Mouse (Mus musculus) c-Kit-positive CD71-positive TER-119-negative erythroid progenitor cells, embryonic 14.5 days (primary cell): ENCODE data around the gene P2ry14.
"Not testable (repeated sequence)": the region's sequence is repeated elsewhere in the genome, so short reads cannot be mapped to it uniquely, and the experiment has no call there.

Source experiments
- DNase-seq: peaks from one replicate; pipeline ENCODE4 v3.0.0-alpha.2; 2013; ENCODE audit warnings: low read depth

Gene P2ry14

DNA sequence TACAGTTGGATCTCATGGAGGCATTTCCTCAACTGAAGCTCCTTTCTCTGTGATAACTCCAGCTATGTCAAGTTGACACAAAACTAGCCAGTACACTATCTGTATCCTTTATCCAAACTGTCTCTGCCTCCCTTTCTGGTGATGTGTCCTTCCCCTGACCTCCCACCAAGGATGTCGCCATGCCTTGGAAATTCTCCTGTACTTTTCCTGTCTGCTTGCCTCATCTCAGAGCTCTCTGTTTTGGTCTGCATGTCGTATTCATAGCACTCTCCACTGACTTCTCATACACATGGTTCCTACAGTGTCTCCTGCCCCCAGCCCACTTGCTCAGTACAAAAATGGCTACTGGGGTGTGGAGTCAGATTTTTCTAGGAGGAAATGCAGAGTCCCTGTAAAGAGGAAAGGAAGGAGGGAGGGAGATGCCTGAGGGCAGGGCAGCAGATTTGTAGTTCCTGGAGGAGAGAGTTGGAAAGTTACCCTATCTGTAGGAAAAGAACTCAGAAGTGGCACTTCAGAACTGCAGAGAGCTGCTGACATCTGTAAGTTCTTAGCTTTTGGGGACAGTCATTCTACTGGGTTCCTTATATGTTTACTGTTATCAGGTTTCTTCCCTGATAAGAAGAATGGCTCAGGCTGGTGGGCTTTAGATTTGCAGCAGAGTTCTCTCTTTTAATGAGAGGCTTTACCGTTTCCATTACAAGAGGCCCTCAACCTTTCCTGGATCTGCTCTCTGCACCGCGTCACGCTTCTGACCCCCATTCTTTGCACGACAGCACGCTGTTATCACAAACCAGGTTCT lies 11.7 kb downstream of the P2ry14 start:
- no peak for DNase-seq

DNA sequence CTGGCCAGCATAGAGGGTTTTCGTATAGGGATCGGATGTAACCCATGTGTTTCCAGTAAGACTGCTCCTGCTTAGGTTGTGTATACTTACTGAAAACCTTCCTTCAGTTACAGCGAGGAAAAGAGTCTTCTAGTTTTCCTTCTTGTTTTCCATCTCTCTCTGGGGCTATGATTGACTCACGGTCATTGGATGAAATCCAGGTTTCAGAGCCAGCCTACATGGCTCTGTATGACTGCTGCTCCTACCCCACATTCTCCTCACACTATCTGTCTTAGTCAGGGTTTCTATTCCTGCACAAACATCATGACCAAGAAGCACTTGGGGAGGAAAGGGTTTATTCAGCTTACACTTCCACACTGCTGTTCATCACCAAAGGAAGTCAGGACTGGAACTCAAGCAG lies 12.5 kb downstream of the P2ry14 start:
- DNase-seq: not testable (repeated sequence)

DNA sequence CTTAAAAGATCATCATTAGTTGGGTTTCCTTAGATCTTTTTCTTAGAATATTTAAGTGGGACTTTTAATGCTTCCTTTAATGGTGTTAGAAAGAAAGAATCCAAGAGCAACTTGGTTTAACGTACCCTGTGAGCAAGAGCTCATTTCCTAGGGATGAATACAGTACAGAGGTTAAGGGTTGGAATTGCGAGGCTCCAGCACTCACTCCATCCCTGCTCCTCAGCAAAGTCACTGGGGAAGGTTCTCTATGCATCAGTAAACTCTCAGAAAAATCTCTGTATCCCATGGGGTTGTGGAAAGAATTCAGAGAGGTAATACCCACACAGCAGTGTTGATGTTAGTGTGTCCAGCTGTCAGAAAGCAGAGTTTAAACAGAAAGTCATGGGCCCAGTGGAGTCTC lies 13.3 kb downstream of the P2ry14 start:
- DNase-seq: no peak

DNA sequence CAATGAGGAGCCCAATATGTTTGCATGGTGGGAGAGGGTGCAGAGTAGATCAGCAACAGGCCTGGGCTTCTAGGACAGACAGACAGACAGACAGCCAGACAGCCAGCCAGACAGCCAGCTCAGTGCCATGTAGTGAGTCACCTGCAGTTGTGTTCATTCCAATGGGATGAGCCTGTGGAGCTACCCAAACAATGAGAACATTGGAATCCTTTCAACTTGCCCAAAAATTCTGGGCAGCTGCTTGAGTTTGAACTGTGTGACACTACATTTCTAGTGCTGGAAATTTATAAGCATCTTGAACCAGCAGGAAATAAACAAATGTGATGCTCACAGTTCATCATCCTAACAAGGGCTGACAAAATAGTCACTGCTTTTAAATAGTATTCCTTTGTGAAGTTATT lies 13.8 kb downstream of the P2ry14 start:
- no peak for DNase-seq

DNA sequence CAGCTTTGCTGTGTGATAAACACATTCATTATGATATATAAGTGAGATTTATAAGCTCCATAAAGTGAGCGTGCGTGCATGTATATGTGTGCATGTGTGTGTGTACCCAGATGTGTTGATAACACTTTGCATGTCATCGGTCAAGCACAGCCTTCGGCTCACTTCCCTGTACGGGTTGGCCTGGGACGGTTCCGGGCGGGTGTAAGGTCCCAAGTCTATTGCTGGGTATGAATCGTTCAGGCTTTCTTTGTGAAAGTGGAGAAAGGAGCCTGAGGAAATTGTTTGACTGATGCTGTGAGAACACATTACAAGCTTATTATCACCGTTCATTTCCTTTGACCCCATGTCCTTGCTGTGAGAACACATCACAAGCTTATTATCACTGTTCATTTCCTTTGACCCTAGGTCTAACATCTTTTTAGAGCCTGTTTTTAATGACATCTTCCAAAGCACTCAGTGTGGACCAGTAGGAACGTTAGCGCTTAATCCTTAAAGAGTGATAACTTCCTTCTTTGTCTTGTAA lies 14.4 kb downstream of the P2ry14 start:
- DNase-seq: no peak

DNA sequence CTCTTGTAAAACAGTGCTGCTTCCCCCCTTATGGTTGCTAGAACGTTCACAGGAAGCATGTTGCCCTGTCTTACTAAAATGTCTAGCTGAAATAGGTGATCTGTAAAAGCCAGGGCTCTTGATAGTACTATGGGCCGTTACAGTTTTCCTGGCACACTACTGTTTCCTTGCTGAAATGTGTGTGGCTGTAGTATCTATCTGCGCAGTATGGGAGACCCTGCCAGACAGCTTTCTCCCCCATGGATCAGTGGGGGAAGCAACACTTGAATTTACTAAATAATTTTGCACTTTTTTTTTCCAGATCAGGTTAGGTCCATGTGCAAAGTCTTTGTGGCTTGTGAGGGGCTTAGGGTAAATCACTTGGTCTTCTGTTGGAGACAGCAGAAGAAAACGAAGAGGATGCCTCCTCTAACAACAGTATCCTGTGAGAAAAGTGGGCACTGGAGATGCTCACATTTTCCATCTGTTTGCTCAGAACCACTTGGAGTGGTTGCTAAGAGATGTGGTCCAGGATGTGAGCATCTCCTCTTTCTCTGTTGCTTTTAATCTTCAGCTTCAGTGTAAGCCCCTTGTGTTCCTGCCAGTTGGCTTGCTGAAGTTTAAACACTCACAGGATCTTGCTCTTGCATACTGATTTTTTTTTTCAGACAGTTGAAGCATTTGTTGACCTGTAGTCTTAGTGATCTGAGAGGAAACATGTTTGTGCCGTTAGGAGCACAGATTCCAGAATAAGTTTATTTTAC lies 17.3 kb downstream of the P2ry14 start:
- DNase-seq: no peak

DNA sequence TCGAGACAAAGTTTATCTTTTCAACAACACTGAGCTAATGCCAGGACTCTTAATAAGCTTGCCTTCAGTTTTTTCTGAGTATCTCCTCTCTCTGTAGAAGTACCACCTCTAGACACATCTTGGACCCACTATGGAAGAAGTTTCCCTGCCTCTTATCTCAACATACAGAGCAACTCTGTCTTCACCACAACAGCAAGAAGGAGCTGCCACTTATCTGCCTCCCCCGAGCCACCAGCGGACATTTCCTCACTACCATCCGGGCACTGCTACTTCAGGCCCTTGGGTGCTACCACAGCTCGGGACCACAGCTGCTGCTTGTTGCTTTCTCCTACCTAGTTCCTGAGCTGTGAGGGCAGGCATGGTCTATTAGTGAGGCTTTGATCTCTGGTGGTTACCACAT lies 20.2 kb downstream of the P2ry14 start:
- DNase-seq: no peak

DNA sequence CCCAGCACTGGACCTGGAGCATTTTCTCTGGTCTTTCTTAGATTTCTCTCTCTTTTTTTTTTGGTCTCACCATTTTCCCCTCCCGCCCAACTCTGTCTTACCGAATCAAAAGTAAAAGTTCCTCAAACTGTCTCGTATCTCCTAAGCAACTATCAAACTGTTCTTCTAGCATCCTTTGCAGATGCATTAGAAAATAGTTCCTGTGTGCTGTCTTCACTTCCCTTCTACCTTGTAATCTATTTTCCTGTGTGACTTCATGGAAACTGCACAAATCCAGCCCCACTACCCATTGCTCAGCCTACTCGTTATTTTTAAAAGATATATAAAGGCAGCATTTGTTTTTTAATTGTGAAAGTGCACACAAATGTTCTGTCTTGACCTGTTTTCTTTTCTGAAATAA lies 21.5 kb downstream of the P2ry14 start:
- DNase-seq: no peak

DNA sequence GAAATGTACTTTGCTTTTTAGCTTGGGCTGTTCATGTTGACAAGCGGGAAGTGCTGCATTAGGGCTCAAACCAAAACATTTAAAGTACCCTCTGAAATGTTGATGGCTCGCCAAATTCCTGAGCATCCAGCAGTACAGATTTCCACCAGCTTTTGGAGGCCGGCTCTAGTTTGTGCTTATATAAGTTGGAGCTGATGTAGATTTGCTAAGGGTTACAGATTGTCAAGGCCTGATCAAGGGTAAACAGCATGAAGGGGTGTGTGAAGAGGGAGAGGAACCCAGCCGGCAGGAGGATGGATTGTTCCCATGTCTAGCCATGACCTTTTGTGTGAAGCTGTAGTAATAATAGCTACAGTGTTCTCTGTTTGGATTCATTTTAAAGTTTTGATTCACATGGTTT lies 22.3 kb downstream of the P2ry14 start:
- no peak for DNase-seq

DNA sequence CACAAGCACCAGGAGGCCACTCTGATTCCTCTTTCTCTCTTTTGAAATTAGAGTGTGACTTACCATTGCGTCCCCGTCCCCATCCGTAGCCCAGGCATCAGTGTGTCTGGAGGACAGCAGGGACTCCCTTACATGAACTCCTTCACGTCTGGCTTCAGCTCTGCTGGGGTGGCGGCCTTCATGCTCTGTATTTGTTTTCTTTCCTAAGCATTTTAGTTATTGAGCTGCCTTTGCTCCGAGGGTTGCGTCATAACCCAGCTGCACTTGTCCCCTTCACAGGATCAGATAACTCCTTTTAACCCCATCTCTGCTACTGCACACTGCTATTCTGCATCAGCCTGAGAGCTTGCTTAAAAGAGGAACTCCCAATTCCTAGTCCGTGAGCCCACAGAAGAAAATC lies 23.0 kb downstream of the P2ry14 start:
- DNase-seq: no peak

DNA sequence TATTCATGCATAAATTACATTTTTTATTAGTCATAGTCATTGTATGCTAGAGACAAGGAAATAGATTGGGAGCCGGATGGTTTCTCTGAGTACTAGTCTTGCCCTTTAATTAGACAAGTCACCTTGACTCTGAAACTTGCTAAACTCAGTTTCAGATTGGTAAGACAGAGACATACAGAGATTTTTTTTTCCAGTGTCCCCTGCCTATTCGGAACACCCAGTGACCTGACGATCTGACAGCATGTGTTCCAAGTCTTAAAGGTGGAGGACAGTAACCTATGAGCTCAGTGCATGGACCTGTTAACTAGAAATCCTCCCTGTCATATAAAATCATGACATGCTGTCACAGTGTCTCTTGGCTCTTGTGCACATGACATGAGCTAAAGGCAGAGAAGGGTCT lies 23.9 kb downstream of the P2ry14 start:
- DNase-seq: no peak

DNA sequence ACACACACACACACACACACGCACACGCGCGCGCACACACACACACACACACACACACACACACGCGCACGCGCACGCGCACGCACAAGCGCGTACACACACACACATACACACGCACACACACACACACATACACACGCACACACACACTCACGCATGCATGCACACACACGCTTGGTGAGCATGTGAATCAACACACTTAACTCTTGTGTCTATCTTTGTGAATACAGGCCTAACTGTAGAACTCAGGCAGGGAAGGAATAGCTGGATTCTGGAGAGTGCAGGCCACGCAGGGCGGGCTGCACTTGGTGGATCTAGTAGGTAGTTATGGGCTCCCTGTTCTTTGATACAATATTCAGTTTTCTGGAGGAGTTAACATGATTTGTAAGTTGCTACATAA lies 24.7 kb downstream of the P2ry14 start:
- DNase-seq: no peak

DNA sequence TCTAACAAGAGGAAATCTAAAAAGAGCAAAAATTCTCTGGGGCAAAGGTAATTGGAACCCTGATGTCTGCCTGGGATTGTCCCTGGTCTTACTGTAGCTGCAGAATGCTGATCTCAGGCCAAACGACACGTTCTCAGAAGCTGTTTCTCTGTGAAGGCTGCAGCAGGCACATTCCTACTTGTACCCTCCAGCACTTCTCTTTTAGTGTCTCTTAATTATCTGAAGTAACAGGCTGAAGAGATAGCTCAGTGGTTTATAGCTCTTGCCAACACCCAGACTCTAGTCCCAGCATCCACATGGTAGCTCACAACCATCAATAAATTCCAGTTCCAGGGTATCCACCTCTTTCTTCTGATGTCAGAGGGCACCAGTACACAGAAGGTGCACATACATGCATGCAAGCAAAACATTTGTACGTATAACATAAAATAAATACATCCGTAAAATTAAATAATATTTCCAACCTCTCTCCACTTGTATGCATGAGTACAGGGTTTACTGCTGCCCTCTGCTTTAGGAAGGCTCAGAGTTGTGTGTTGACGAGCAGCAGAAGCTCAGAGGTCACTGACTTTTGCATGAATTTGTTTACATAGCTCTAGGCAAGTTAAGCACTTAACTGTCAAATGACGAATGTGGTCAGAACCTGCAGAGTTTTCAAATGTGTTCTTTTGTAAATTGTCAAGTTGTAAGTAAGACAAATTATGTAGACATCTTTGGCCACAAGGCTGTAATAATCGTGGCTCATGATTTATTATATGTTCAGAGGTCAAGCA lies 27.4 kb downstream of the P2ry14 start:
- no peak for DNase-seq

DNA sequence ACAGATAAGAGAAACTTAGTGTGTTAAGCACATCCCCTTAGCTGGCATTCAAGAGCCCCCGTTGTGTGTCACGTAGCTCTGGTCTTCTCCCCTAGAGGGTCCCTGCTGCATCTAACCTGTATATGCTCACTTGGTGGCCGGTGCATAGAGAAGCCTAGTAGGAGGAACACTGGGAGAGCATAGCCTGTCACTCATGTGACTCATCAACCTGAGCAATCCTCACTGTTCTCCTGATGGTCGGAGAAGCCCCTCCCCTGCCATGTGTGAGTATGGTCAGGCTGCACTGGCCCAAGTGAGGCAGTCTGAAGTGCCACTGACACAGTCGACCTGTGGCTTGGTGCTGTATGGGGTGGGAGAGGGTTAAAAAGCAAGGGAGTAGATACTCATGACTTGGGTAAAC lies 28.4 kb downstream of the P2ry14 start:
- DNase-seq: no peak

DNA sequence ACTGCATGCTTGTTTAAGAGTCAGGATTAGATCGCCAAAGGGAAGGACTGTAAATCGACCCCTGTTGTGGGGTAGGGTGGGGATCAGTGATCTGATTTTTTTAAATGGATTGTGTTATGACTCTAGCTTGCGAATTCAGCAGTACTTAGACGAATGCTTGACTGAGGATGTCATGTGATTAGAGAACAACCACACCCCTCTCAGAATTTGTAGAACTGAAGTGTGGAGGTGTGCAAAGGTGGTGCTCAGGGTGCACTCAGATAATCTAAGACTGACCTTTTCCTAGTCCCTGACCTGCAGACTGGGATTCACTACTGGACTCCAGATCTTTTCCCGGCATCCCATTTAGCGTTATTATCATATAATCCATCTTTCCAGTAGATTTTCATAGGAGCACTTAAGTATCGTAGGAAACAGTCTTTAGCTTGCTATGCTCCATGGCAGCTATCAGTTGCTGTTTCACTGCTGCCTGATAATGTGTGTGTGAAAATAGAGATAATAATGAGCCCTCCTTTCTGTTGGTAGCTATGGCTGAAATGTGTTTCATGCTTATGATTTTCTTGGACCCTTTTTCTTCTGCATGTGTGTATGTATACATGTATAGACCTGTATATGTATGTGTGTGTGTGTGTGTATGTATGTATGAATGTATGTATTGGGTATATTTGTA lies 31.5 kb downstream of the P2ry14 start:
- DNase-seq: no peak

DNA sequence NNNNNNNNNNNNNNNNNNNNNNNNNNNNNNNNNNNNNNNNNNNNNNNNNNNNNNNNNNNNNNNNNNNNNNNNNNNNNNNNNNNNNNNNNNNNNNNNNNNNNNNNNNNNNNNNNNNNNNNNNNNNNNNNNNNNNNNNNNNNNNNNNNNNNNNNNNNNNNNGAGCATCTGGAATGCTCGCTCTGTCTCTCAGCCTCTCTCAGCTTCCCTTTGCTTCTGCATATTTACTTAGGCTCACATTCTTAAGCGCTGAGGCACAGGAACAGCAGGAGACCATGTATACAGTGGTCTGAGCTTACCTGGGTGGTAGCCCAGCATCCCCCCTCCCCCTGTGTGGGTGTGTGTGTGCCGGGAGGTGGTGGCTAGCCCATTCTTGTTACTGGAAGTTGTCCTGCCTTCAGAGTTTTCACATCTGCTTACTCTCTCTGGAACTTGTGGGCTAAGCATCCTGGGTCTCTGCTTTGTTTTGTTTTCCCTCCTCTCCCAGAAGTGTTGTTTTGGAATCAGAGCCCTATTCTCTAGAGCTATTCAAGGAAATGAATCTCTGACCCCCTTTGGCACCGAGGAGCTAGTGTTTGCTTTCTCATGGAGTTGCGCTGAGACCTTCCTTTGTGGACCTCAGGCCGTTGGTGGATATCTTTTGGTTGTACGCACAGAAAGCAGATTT lies 32.2 kb downstream of the P2ry14 start:
- DNase-seq: no peak

DNA sequence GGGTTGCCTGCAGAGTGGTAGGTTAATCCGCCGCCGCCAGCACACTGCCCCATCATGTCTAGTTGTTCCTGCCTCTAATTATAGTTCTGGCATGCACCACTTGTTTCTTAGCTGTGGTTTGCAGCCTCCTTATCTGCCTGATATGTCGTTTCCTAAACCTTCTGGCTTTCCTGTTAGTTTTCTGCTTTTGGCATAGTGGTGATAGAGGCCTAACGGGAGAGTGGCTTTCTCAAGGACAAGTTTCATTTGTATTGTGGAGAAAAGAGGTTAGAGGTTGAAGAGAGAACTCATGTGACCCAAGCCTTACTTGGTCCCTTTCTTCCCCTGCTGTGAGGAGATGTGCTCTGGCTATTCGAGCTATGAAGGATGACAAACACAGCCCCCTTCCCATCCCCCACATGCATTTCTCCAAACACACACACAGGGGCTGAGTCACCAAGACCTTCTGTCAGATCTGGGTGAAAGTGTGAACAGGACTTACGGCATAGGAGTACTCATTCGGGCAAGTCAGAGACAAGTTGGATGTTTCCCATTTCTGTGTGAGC lies 39.4 kb downstream of the P2ry14 start:
- no peak for DNase-seq

DNA sequence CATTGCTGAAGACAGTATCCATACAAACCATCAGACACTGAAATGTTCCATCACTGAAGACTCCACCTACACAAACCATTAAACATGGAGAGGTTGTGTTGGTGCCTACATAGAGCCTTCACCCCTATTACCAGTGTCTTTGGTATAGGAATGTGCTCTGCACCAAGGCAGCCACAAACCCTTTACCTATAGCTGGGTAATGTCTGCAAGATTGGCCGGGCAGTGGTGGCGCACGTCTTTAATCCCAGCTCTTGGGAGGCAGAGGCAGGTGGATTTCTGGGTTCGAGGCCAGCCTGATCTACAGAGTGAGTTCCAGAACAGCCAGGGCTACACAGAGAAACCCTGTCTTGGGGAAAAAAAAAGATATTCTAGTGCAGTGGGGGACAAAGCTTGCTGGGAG lies 40.1 kb downstream of the P2ry14 start:
- DNase-seq: not testable (repeated sequence)

DNA sequence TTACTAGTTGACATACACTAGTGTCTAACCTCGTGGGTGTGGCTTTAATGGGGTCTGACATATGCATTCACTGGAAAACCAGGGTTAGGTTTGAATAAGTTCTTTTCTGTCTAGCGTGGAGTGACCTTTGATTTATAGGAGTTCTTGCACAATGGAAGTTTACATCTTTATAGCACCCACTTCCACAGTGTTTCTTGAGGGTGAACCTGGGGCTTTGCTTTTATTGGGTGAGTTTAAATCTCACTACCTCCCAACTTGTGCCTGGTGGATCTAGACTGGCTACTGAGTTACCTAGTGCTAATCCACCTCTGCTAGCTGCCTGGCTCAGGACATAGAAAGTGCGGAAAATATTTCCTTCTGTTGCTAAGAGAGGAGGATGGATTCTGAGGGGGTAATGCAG lies 41.5 kb downstream of the P2ry14 start:
- no peak for DNase-seq

DNA sequence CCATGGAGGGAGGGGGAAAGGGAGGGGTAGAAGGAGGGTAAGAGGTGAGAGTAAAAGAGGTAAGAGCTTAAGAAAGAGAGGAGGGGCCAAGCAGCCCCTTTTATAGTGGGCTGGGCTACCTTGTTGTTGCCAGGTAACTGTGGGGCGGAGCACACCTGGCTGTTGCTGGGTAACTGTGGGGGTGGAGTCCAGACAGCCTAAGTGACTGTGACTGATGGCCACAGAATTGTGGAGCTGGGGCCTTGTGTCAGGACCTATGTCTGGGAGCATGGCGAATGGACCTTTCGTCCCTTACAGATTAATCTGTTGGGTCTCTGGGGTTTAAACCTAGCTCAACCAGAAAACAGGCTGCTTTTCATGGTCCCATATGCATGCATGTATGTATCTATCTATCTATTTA lies 43.6 kb downstream of the P2ry14 start:
- not testable (repeated sequence) for DNase-seq

DNA sequence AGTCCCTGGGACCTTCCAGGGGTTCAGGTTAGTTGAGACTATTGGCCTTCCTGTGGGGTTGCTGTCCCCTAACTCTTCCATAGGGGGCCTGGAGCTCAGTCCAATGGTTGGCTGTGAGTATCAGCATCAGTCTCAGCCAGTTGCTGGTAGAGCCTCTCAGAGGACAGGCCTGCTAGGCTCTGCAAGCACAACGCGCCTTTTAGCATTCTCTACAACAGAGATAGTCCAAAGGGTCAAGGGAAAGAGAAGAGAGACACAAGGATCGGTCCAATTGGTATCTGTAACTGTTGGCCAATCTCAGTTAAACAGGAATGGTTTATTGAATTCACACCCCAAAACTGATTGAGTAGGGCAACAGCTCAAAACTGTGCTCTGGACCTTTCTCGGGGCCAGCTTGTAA lies 46.0 kb downstream of the P2ry14 start:
- DNase-seq: no peak
